Mouse (Mus musculus) hindbrain, postnatal 0 days (tissue): ENCODE measurements around the gene Ostn. TPM values are rescaled to one million over a fixed set of nuclear protein-coding genes. Genes with fewer than 3 reads are reported as not detected.

Experiments
- ATAC-seq: fragments of 200-750 bp; cut with Nextera tagmentation; 2 replicates; pipeline ENCODE4 v1.8.0; 2017; ENCODE audit warnings: mild to moderate bottlenecking, moderate TSS enrichment, moderate library complexity
- DNase-seq: peaks from one replicate; pipeline ENCODE4 v3.0.0-alpha.2; 2015; ENCODE audit warnings: low spot score
- H3K27ac ChIP-seq: fragments of 300-500 bp; sonication (generic); 2 replicates; pipeline ENCODE4 v1.5.1; 2014; ENCODE audit warnings: mild to moderate bottlenecking
- H3K27me3 ChIP-seq: fragments of 300-500 bp; sonication (generic); 2 replicates; pipeline ENCODE4 v1.6.1; 2014; ENCODE audit warnings: low read length, mixed read lengths; ENCODE audit not compliant: insufficient read depth
- H3K36me3 ChIP-seq: fragments of 300-500 bp; sonication (generic); 2 replicates; pipeline ENCODE4 v1.6.1; 2014; ENCODE audit warnings: low read length, mixed read lengths; ENCODE audit not compliant: insufficient read depth
- H3K4me1 ChIP-seq: fragments of 300-500 bp; sonication (generic); 2 replicates; pipeline ENCODE4 v1.6.1; 2014; ENCODE audit warnings: antibody characterized with exemption, low read length, mixed read lengths; ENCODE audit not compliant: insufficient read depth
- H3K4me2 ChIP-seq: fragments of 300-500 bp; sonication (generic); 2 replicates; pipeline ENCODE4 v1.6.1; 2014; ENCODE audit warnings: low read depth, mild to moderate bottlenecking, low read length, moderate library complexity, mixed read lengths
- H3K4me3 ChIP-seq: fragments of 300-500 bp; sonication (generic); 2 replicates; pipeline ENCODE4 v1.5.1; 2014; ENCODE audit warnings: low read length
- H3K9ac ChIP-seq: fragments of 300-500 bp; sonication (generic); replicated peaks from 2 replicates; pipeline ENCODE4 v1.6.1; 2014; ENCODE audit warnings: mild to moderate bottlenecking, low read length, moderate library complexity, mixed read lengths
- H3K9me3 ChIP-seq: fragments of 300-500 bp; sonication (generic); 2 replicates; pipeline ENCODE4 v1.6.1; 2016; ENCODE audit warnings: low read length, mixed read lengths
- CTCF ChIP-seq: IDR thresholded peaks from 2 replicates; pipeline ENCODE4 v1.5.1; 2016; ENCODE audit warnings: antibody characterized with exemption, control low read depth, low read depth
- WGBS: fragments of 180-500 bp; shearing (Covaris S2); extraction: QIAGEN DNeasy Blood & Tissue Kit; methylation state at CpG from one replicate; pipeline ENCODE4 v1.1.7; 2014; 5-methylcytosine and 5-hydroxymethylcytosine counted together
- polyA plus RNA-seq: library from polyadenylated mRNA; unstranded; fragments of >200 nt; fragmentation: Nextera tagmentation; extraction: Ambion mirVana; gene quantifications from 2 replicates; pipeline ENCODE4 v1.2.1, GENCODE M21; 2015
- total RNA-seq: library from RNA; depleted of rRNA; stranded (reverse); fragments of >200 nt; gene quantifications from 2 replicates; pipeline ENCODE4 v1.2.3, GENCODE M21; 2014

Gene Ostn
- total and polyA plus RNA-seq, 2 experiments from 2014 or later = not detected

GRCm38 (mm10) chr16:27385649-27386048 lies 78.4 kb downstream of the Ostn start:
- no peak for DNase-seq
- TF ChIP-seq CTCF = no peak
- Histone ChIP-seq H3K36me3 (no peaks in the 10 kb centered on the region), H3K4me3 (no peak overlapping the region), H3K9ac (no peak overlapping the region), H3K4me2 (no peak overlapping the region), H3K9me3 (no peaks in the 10 kb centered on the region), H3K27me3 (no peaks in the 10 kb centered on the region), H3K4me1 (peaks cover 5% of the 10 kb centered on the region; the same call in 1 of the 2 replicates), H3K27ac (no peak overlapping the region)
- 60% methylated on average over 1 of the region's 1 CpGs for WGBS
- ATAC-seq = no peak

GRCm38 (mm10) chr16:27386850-27387407 lies 79.6 kb downstream of the Ostn start:
- Histone ChIP-seq H3K27me3 (no peaks in the 10 kb centered on the region), H3K4me1 (peaks cover 7% of the 10 kb centered on the region; the same call in 1 of the 2 replicates), H3K4me3 (no peak overlapping the region), H3K27ac (no peak overlapping the region), H3K4me2 (no peak overlapping the region), H3K36me3 (no peaks in the 10 kb centered on the region), H3K9ac (no peak overlapping the region), H3K9me3 (no peaks in the 10 kb centered on the region)
- DNase-seq (no peak), ATAC-seq (no peak)
- 71% methylated on average over 4 of the region's 4 CpGs for WGBS
- TF ChIP-seq CTCF = no peak

DNA sequence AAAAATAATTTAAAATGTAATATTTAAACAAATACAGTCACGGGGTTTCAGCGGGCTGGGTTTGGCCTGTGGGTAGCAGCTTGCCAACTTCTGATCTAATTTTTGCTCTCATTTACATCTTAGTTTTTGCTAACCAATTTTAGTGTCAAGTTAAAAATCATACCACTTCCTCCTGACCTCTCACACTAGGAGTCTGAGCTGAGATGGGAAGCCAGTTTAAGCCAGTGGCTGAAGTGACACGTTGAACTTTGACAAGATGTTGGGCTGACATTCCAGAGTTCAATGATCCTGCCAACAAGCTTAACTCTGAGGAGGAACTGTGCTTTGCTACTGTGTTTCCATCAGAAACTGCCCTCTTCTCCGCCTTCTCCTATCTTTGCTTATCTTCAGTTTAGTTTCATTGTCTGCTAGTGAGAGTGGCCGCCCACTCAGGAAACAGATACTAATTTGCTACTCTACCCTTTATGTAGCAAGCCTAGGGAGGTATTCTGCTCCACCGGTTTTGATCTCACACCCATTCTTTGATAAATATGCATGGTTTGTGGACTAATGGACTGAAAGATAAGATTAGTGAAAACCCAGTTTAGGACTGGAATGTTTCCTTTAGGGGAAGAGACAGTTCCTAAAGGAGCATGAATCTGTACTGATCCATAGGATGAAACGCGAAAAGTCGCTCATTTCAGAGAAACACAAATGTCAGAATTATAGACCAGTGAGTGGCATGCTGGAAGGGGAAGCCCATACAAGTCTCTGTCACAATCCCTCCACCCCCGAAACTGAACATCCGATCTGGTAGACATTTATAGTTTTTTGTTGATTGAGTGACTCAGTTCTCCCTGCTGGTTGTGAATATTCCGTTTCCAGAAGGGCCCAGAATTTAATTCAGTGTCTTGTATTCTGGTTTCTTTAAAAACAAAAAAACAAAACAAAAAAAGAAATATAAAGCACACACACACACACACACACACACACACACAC lies 80.6 kb downstream of the Ostn start:
- no peak for TF ChIP-seq CTCF
- Histone ChIP-seq H3K9me3 (no peaks in the 10 kb centered on the region), H3K4me1 (peaks cover 10% of the 10 kb centered on the region; the same call in 1 of the 2 replicates), H3K36me3 (no peaks in the 10 kb centered on the region), H3K27me3 (no peaks in the 10 kb centered on the region), H3K4me3 (peak overlapping the region; percentile 98), H3K27ac (peak overlapping the region; percentile 99; the same call in 1 of the 2 replicates), H3K4me2 (peak overlapping the region; percentile 78), H3K9ac (peak overlapping the region; percentile 98; the same call in 1 of the 2 replicates)
- no peak; the same call in 1 of the 2 replicates for ATAC-seq
- peak; percentile 17 for DNase-seq
- 43% methylated on average over 12 of the region's 12 CpGs for WGBS

DNA sequence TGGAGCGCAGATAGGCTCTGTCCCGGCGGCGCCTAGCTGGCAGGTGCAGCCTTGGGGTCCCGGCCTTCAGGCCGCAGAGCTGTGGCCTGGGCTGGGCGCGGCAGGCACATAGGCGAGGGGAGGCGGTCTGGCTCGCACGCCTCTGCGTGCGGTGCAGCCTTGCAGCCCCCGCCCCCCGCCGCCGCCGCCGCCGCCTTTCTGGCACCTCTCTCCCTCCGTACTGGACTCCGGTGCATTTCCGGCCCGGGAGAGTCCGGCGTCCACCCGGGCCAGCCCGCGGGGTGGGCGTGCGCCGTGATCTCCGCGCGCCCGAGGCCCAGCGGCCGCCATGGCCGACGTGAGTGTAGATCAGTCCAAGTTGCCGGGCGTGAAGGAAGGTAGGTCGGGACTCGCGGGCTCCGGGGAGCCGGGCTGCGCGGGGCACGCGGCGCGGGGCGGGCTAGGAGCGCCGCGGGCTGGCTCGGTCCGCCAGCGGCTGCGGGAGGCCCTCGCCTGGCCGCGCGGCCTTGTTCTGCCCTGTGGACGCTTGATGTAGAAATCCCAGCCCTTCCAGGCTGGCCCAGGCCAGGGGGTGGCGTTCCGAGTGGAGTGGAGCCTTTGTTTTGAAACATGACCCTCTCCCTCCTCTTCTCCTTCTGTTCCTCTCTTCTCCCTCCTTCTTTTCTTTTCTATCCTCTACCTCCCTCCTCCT lies 81.6 kb downstream of the Ostn start, which contains the start of gene Ccdc50:
TSS of gene Ccdc50 (plus strand) at position 109 of the 691 bp plus-strand sequence.
- no peaks in the 10 kb centered on the region for H3K36me3 ChIP-seq
- WGBS = under 1% methylated on average over 58 of the region's 69 CpGs

DNA sequence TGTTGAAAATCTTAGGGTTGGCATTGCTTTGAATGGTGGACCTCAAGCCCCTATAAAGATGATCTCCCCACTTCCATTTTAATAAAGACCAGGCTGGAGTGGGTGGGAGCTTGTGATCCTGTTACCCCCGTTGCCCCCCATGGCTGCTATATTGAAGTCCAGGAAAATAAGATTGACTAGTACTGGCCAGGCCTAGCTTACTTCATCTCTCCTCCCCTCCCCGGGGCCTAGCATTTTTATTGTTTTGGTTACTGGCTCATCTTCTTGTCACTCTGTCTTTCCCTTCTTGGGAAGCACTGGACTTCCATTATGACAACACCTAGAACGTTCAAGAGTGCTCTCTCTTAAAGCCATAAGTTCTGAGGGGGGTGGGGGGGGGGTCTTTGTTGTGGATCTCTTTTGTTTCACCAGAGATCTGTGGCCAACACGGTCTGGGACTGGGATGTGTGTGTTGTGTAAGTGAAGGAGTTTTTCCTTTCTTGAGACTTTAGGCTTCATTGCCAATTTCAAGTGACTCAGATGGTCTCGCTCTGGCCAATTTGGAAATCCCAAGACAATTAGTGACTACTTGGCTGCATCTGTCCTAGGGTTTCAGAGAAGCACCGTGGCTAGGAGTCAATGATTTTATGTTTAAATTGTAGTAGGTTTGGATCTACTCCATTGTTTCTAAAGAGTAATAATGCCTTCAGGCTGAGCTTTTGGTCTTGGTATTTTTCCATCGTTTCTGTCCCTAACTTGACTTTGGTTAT lies 82.4 kb downstream of the Ostn start:
- no peaks in the 10 kb centered on the region for H3K27me3 ChIP-seq
- DNase-seq = peak; percentile 22
- H3K36me3 ChIP-seq = no peaks in the 10 kb centered on the region
- peak overlapping the region; percentile 98 for H3K9ac ChIP-seq
- peak; percentile 25; the same call in 1 of the 2 replicates for ATAC-seq
- H3K4me1 ChIP-seq = peaks cover 10% of the 10 kb centered on the region; the same call in 1 of the 2 replicates
- peak overlapping the region; percentile 99 for H3K27ac ChIP-seq
- peak overlapping the region; percentile 78 for H3K4me2 ChIP-seq
- TF ChIP-seq CTCF = no peak
- H3K9me3 ChIP-seq = no peaks in the 10 kb centered on the region
- 9% methylated on average over 7 of the region's 7 CpGs for WGBS
- H3K4me3 ChIP-seq = peak overlapping the region; percentile 98

More for the DNA sequence above, 81.6 kb downstream of the Ostn start, which contains the start of gene Ccdc50:
- H3K4me3 ChIP-seq = peak within 1 kb of the TSS; percentile 98
- H3K27me3 ChIP-seq = no peaks in the 10 kb centered on the region
- H3K9ac ChIP-seq = peak within 1 kb of the TSS; percentile 98
- peaks cover 10% of the 10 kb centered on the region; the same call in 1 of the 2 replicates for H3K4me1 ChIP-seq
- no peaks in the 10 kb centered on the region for H3K9me3 ChIP-seq
- peak; percentile 94 for ATAC-seq
- H3K27ac ChIP-seq = peak within 1 kb of the TSS; percentile 99
- peak; percentile 85 for DNase-seq
- TF ChIP-seq CTCF = no peak
- peak within 1 kb of the TSS; percentile 78 for H3K4me2 ChIP-seq

DNA sequence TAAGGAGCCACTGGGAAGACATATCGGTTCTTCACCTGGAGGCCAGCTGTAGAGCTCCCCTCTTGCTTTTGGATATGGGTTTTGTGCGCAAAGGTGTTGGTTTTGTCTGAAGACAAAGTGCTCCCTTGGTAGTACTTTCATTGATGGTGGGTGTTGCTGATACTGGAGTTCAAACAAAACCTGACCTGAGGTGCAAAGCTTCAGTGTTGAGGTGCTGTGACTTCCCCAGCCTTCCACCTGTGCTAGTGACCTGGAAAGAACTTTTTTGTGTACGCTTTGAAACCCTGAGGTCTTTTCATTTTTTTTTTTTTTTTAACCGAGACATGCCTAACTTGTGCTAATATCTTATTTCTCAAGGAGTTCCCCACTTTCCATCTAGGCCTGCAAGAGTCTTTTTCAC lies 83.0 kb downstream of the Ostn start:
- peak overlapping the region; percentile 98 for H3K4me3 ChIP-seq
- DNase-seq (no peak), ATAC-seq (no peak)
- peak overlapping the region; percentile 78 for H3K4me2 ChIP-seq
- no peak overlapping the region for H3K27ac ChIP-seq
- no peaks in the 10 kb centered on the region for H3K27me3 ChIP-seq
- H3K36me3 ChIP-seq = no peaks in the 10 kb centered on the region
- H3K9ac ChIP-seq = no peak overlapping the region
- H3K4me1 ChIP-seq = peaks cover 10% of the 10 kb centered on the region; the same call in 1 of the 2 replicates
- no peak for TF ChIP-seq CTCF
- H3K9me3 ChIP-seq = no peaks in the 10 kb centered on the region
- WGBS = 84% methylated on average over 4 of the region's 4 CpGs
